Mouse (Mus musculus): Measurements from ENCODE around the gene Dner.

DNA sequence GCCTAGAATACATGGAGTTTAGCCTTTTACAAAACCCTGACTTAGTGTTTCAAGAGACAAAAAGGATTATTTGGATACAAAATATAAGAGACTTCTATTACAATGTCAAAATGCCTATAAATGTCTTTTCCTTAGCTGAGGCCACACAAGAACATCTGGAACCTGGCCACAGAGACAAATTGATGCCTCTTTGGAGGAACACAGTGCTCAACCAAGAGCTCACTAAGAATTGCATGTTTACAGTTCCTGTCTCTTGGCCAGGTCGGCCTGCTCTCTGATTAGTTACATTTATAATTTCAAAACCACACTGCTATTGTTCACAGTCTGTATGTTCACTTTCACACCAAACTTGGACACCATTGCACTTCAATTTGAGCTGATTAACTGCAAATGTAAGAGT is 187.5 kb downstream of the Dner start:
- TF ChIP-seq CTCF (IDR thresholded peaks at IDR 0.05; ENCODE audit: extremely low read depth, insufficient read depth, insufficient read length, insufficient replicate concordance) = no peak
- no peak for TF ChIP-seq POLR2A (IDR thresholded peaks at IDR 0.05; ENCODE audit: low read depth, low read length)

All from spleen, adult 2 months (tissue).